Mouse (Mus musculus) liver, embryonic 13.5 days (tissue): ENCODE measurements around the gene Zfp974. TPM values are rescaled to one million over a fixed set of nuclear protein-coding genes. Genes with fewer than 3 reads are reported as not detected.
A peak's percentile ranks its signal among the peaks of the same experiment; 100 is the strongest.
"Not testable (repeated sequence)": the region's sequence is repeated elsewhere in the genome, so short reads cannot be mapped to it uniquely, and the experiment has no call there.

Experiments
- ATAC-seq: fragments of 200-750 bp; cut with Nextera tagmentation; 2 replicates; pipeline ENCODE4 v1.8.0; 2017; ENCODE audit warnings: low read depth, mild to moderate bottlenecking, moderate number of reproducible peaks, moderate library complexity
- DNase-seq: peaks from one replicate; pipeline ENCODE4 v3.0.0; 2022
- H3K27ac ChIP-seq: fragments of 300-500 bp; sonication (generic); 2 replicates; pipeline ENCODE4 v1.5.1; 2015; ENCODE audit warnings: moderate library complexity, mild to moderate bottlenecking, inconsistent platforms
- H3K27me3 ChIP-seq: fragments of 300-500 bp; sonication (generic); 2 replicates; pipeline ENCODE4 v1.6.1; 2015; ENCODE audit warnings: mild to moderate bottlenecking, inconsistent platforms
- H3K36me3 ChIP-seq: fragments of 300-500 bp; sonication (generic); 2 replicates; pipeline ENCODE4 v1.6.1; 2015; ENCODE audit warnings: mild to moderate bottlenecking, inconsistent platforms
- H3K4me1 ChIP-seq: fragments of 300-500 bp; sonication (generic); replicated peaks from 2 replicates; pipeline ENCODE4 v1.6.1; 2015; ENCODE audit warnings: inconsistent platforms
- H3K4me2 ChIP-seq: fragments of 300-500 bp; sonication (generic); 2 replicates; pipeline ENCODE4 v1.6.1; 2015; ENCODE audit warnings: inconsistent platforms, mild to moderate bottlenecking, moderate library complexity
- H3K4me3 ChIP-seq: fragments of 300-500 bp; sonication (generic); replicated peaks from 2 replicates; pipeline ENCODE4 v1.5.1; 2015; ENCODE audit warnings: mild to moderate bottlenecking, inconsistent platforms
- H3K9ac ChIP-seq: fragments of 300-500 bp; sonication (generic); 2 replicates; pipeline ENCODE4 v1.6.1; 2015; ENCODE audit warnings: mild to moderate bottlenecking, inconsistent platforms
- H3K9me3 ChIP-seq: fragments of 300-500 bp; sonication (generic); replicated peaks from 2 replicates; pipeline ENCODE4 v1.6.1; 2016; ENCODE audit warnings: inconsistent platforms
- WGBS: fragments of 180-500 bp; shearing (Covaris S2); methylation state at CpG from one replicate; pipeline ENCODE4 v1.1.7; 2015; ENCODE audit not compliant: insufficient replicate concordance; 5-methylcytosine and 5-hydroxymethylcytosine counted together
- polyA plus RNA-seq: library from polyadenylated mRNA; unstranded; fragments of >200 nt; fragmentation: Nextera tagmentation; extraction: Ambion mirVana; gene quantifications from 2 replicates; pipeline ENCODE4 v1.2.1, GENCODE M21; 2015

The Zfp974 gene
- 0.84 and 1.1 TPM in 2 replicates for polyA plus RNA-seq

- H3K27ac ChIP-seq = no peak within 1 kb of the TSS; the same call in 1 of the 2 replicates
- peak; percentile 10 for DNase-seq
Measured at GRCm38 (mm10) chr7:27928818-27929695, at the start of gene Zfp974. Gene Zfp974, minus strand, starts transcription at chr7:27929460.

GRCm38 (mm10) chr7:27949451-27949850 lies 20.2 kb upstream of the Zfp974 start:
- H3K36me3 ChIP-seq, ATAC-seq, H3K4me3 ChIP-seq, H3K27me3 ChIP-seq, H3K4me1 ChIP-seq, DNase-seq, H3K4me2 ChIP-seq, H3K9me3 ChIP-seq, H3K9ac ChIP-seq, H3K27ac ChIP-seq: not testable (repeated sequence)
- 77% methylated on average over 13 of the region's 13 CpGs for WGBS

More at GRCm38 (mm10) chr7:27928818-27929695, at the start of gene Zfp974:
- H3K9me3 ChIP-seq = no peaks in the 10 kb centered on the region
- WGBS = 7% methylated on average over 40 of the region's 40 CpGs
- H3K4me1 ChIP-seq = peaks cover 19% of the 10 kb centered on the region
- H3K4me2 ChIP-seq = peak within 1 kb of the TSS; percentile 70
- no peaks in the 10 kb centered on the region for H3K36me3 ChIP-seq
- ATAC-seq = peak; percentile 62
- H3K27me3 ChIP-seq = no peaks in the 10 kb centered on the region
- H3K9ac ChIP-seq = peak within 1 kb of the TSS; percentile 67
- H3K4me3 ChIP-seq = peak within 1 kb of the TSS; percentile 64

DNA sequence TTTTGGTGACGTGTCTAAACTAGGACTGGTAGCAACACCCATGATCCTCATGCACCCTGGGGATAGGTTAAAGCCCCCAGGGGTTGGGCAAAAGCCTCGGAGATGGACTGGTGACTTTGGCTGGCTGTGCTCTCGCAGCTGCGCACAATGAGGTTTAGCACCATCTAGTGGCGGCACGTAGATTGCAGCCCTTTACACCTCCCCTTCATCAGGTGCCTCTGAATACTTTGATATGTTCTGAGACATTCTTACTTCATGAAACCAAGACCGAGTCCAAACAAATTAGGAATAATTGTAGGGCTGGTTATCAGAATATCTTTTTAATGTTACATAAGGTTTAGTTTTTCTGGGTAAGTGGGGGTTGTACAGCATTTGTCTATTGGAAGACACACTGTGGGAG lies 12.6 kb upstream of the Zfp974 start:
- not testable (repeated sequence) for H3K27me3 ChIP-seq, ATAC-seq, DNase-seq, H3K4me3 ChIP-seq, H3K27ac ChIP-seq, H3K9ac ChIP-seq, H3K9me3 ChIP-seq, H3K36me3 ChIP-seq, H3K4me1 ChIP-seq, H3K4me2 ChIP-seq
- WGBS = 26% methylated on average over 5 of the region's 7 CpGs

- not testable (repeated sequence) for H3K9me3 ChIP-seq, H3K9ac ChIP-seq, H3K27ac ChIP-seq, H3K36me3 ChIP-seq, H3K27me3 ChIP-seq, ATAC-seq, DNase-seq
- WGBS = 17% methylated on average over 2 of the region's 9 CpGs
- Histone ChIP-seq H3K4me3 (0 out of 2 replicates have a peak overlapping the region, but pooled peaks have one; percentile 6), H3K4me1 (peaks cover 14% of the 10 kb centered on the region), H3K4me2 (peak overlapping the region; percentile 34)
Measured at GRCm38 (mm10) chr7:27933800-27934158, 4.5 kb upstream of the Zfp974 start.

DNA sequence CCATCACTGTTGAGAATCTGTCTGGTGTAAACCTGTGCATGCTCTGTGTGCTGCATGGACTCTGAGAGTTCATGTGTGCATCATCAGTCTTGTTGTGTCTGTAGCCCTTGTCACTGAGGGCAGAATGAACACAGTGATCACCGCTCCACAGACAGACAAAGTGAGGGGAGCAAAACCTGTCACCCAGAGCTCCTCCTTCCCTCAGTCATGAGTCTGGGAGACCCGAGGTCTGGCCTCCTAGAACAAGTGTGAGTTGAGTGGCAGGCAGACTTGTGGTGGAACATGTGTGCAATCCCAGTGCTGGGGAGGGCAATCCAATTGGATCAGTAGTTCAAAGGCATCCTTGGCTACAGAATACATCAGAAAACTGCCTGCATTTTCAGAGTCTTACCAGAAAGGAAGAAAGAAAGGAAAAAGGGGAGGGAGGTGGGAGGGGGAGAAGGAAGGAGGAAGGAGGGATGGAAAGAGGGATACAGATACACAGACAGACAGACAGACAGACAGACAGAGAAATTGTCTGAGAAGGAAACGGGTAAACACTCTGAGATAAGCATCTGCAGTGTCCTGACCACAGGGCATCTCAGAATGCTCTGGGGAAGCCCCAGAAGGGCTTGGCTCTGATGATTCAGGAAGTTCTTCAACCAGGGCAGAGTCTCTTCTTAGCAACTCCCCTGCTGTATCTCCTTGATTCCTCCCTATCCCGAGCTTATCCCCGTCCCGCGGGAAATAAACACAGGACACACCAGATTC lies 4.0 kb upstream of the Zfp974 start:
- H3K9ac ChIP-seq = no peak overlapping the region
- H3K36me3 ChIP-seq = no peaks in the 10 kb centered on the region
- no peaks in the 10 kb centered on the region for H3K9me3 ChIP-seq
- ATAC-seq (peak; percentile 45; the same call in 1 of the 2 replicates), DNase-seq (no peak)
- H3K4me2 ChIP-seq = peak overlapping the region; percentile 34
- 13% methylated on average over 7 of the region's 7 CpGs for WGBS
- 0 out of 2 replicates have a peak overlapping the region, but pooled peaks have one; percentile 6 for H3K4me3 ChIP-seq
- no peaks in the 10 kb centered on the region for H3K27me3 ChIP-seq
- peaks cover 19% of the 10 kb centered on the region for H3K4me1 ChIP-seq
- H3K27ac ChIP-seq = no peak overlapping the region

DNA sequence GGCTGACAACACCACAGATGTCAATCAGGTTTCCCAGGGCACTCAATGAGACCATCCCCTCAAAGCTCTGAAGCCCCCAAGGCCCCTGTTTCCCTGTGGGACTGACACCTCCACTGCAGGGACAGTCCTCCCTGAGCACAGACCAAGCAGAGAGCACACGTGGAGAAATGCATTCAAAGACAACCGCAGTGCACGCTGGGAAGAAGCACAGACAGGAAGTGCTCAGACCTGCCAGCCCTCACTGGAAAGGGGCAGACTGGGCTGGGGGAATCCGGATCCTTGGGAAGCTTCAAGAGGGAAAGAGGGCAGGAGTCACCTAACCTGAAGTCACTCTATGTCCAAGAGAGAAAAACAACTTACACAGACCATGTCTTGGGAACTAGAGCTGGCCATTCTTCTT lies 2.2 kb downstream of the Zfp974 start:
- WGBS = 23% methylated on average over 4 of the region's 4 CpGs
- ATAC-seq, H3K27me3 ChIP-seq, H3K4me2 ChIP-seq, H3K9me3 ChIP-seq, DNase-seq, H3K36me3 ChIP-seq, H3K9ac ChIP-seq, H3K4me3 ChIP-seq, H3K27ac ChIP-seq: not testable (repeated sequence)
- H3K4me1 ChIP-seq = peaks cover 12% of the 10 kb centered on the region

- not testable (repeated sequence) for H3K9ac ChIP-seq, H3K27ac ChIP-seq, H3K4me2 ChIP-seq, H3K4me1 ChIP-seq, H3K9me3 ChIP-seq, H3K27me3 ChIP-seq, H3K36me3 ChIP-seq, DNase-seq, ATAC-seq, H3K4me3 ChIP-seq
- 69% methylated on average over 4 of the region's 4 CpGs for WGBS
Measured at GRCm38 (mm10) chr7:27910952-27911351, 18.3 kb downstream of the Zfp974 start.

GRCm38 (mm10) chr7:27905061-27905848 lies 24.0 kb downstream of the Zfp974 start:
- H3K9ac ChIP-seq = no peak overlapping the region
- no peak overlapping the region for H3K4me2 ChIP-seq
- no peak for ATAC-seq
- 0 out of 2 replicates have a peak, but pooled peaks cover 2% of the 10 kb centered on the region for H3K9me3 ChIP-seq
- no peak overlapping the region for H3K4me3 ChIP-seq
- no peak overlapping the region for H3K27ac ChIP-seq
- WGBS = 63% methylated on average over 11 of the region's 11 CpGs
- no peaks in the 10 kb centered on the region for H3K4me1 ChIP-seq
- no peaks in the 10 kb centered on the region for H3K27me3 ChIP-seq
- DNase-seq = no peak
- no peaks in the 10 kb centered on the region for H3K36me3 ChIP-seq

- no peaks in the 10 kb centered on the region for H3K36me3 ChIP-seq
- 0 out of 2 replicates have a peak, but pooled peaks cover 2% of the 10 kb centered on the region for H3K9me3 ChIP-seq
- ATAC-seq (no peak), DNase-seq (no peak)
- no peak overlapping the region for H3K4me2 ChIP-seq
- no peak overlapping the region for H3K4me3 ChIP-seq
- no peaks in the 10 kb centered on the region for H3K4me1 ChIP-seq
- H3K9ac ChIP-seq = no peak overlapping the region
- no peaks in the 10 kb centered on the region for H3K27me3 ChIP-seq
- 62% methylated on average over 4 of the region's 4 CpGs for WGBS
- no peak overlapping the region for H3K27ac ChIP-seq
Measured at GRCm38 (mm10) chr7:27900601-27901000, 28.7 kb downstream of the Zfp974 start.

- DNase-seq (no peak), ATAC-seq (no peak)
- H3K4me3 ChIP-seq = no peak overlapping the region
- H3K9ac ChIP-seq = no peak overlapping the region
- H3K27ac ChIP-seq = no peak overlapping the region
- no peaks in the 10 kb centered on the region for H3K27me3 ChIP-seq
- no peaks in the 10 kb centered on the region for H3K4me1 ChIP-seq
- 81% methylated on average over 4 of the region's 4 CpGs for WGBS
- peaks cover 15% of the 10 kb centered on the region; the same call in 1 of the 2 replicates for H3K9me3 ChIP-seq
- peaks cover 67% of the 10 kb centered on the region for H3K36me3 ChIP-seq
- H3K4me2 ChIP-seq = no peak overlapping the region
Measured at GRCm38 (mm10) chr7:27881721-27882120, 47.5 kb downstream of the Zfp974 start.

DNA sequence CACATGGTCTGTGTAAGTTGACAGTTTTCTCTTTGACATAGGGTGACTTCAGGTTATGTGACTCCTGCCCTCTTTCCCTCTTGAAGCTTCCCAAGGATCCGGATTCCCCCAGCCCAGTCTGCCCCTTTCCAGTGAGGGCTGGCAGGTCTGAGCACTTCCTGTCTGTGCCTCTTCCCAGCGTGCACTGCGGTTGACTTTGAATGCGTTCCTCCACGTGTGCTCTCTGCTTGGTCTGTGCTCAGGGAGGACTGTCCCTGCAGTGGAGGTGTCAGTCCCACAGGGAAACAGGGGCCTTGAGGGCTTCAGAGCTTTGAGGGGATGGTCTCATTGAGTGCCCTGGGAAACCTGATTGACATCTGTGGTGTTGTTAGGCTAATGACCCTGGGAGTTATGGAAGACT lies 66.7 kb downstream of the Zfp974 start:
- DNase-seq, H3K9ac ChIP-seq, H3K4me3 ChIP-seq, ATAC-seq, H3K27me3 ChIP-seq, H3K27ac ChIP-seq, H3K9me3 ChIP-seq, H3K4me2 ChIP-seq: not testable (repeated sequence)
- H3K4me1 ChIP-seq = peaks cover 29% of the 10 kb centered on the region
- WGBS = 77% methylated on average over 5 of the region's 5 CpGs
- H3K36me3 ChIP-seq = peaks cover 28% of the 10 kb centered on the region
